Mouse (Mus musculus): ENCODE measurements at regions not wholly inside any gene's neighbourhood (a gene's known extent, or its start where the extent isn't known, plus 50 kb on each side); places are given as distances from the start of the nearest gene placed in this dataset.

- Histone ChIP-seq H3K27ac (ENCODE audit: low read depth, low read length) (no peak overlapping the region), H3K4me3 (ENCODE audit: low read depth, low read length) (no peak overlapping the region), H3K4me1 (replicated peaks; ENCODE audit: control insufficient read depth, insufficient read depth, low read length) (peaks cover 2% of the 10 kb centered on the region; the same call in 1 of the 2 replicates), H3K27me3 (ENCODE audit: control insufficient read depth, insufficient read depth, low read length) (no peaks in the 10 kb centered on the region), H3K9ac (ENCODE audit: low read length) (no peak overlapping the region), H3K9me3 (ENCODE audit: control insufficient read depth, low read length) (no peaks in the 10 kb centered on the region), H3K4me2 (ENCODE audit: low read depth, low read length, severe bottlenecking) (no peak overlapping the region), H3K36me3 (ENCODE audit: control insufficient read depth, insufficient read depth, low read length) (no peaks in the 10 kb centered on the region)
- DNase-seq (ENCODE audit: low spot score) (no peak), ATAC-seq (replicated peaks; ENCODE audit: low FRiP score) (no peak)
- 86% methylated on average over 6 of the region's 6 CpGs for WGBS
These were observed 103.3 kb upstream of the Ret start for GRCm38 (mm10) chr6:118300781-118301180.

- ATAC-seq (replicated peaks; ENCODE audit: low FRiP score), result no peak
- H3K9ac ChIP-seq (ENCODE audit: low read length), result no peak overlapping the region
- 92% methylated on average over 8 of the region's 8 CpGs for WGBS
- H3K4me2 ChIP-seq (ENCODE audit: low read depth, low read length, severe bottlenecking), result no peak overlapping the region
- no peaks in the 10 kb centered on the region for H3K9me3 ChIP-seq (ENCODE audit: control insufficient read depth, low read length)
- no peak for DNase-seq (ENCODE audit: low spot score)
- no peaks in the 10 kb centered on the region for H3K27me3 ChIP-seq (ENCODE audit: control insufficient read depth, insufficient read depth, low read length)
- H3K36me3 ChIP-seq (ENCODE audit: control insufficient read depth, insufficient read depth, low read length), result no peaks in the 10 kb centered on the region
- no peak overlapping the region for H3K27ac ChIP-seq (ENCODE audit: low read depth, low read length)
- H3K4me3 ChIP-seq (ENCODE audit: low read depth, low read length), result no peak overlapping the region
- no peaks in the 10 kb centered on the region for H3K4me1 ChIP-seq (replicated peaks; ENCODE audit: control insufficient read depth, insufficient read depth, low read length)
These were observed 100.1 kb upstream of the Ret start for GRCm38 (mm10) chr6:118297576-118297975.

GRCm38 (mm10) chr6:118293986-118294385 is 96.5 kb upstream of the Ret start:
- Histone ChIP-seq H3K36me3 (ENCODE audit: control insufficient read depth, insufficient read depth, low read length) (no peaks in the 10 kb centered on the region), H3K27ac (ENCODE audit: low read depth, low read length) (no peak overlapping the region), H3K4me1 (replicated peaks; ENCODE audit: control insufficient read depth, insufficient read depth, low read length) (no peaks in the 10 kb centered on the region), H3K9me3 (ENCODE audit: control insufficient read depth, low read length) (no peaks in the 10 kb centered on the region), H3K27me3 (ENCODE audit: control insufficient read depth, insufficient read depth, low read length) (no peaks in the 10 kb centered on the region), H3K4me2 (ENCODE audit: low read depth, low read length, severe bottlenecking) (no peak overlapping the region), H3K4me3 (ENCODE audit: low read depth, low read length) (no peak overlapping the region), H3K9ac (ENCODE audit: low read length) (no peak overlapping the region)
- DNase-seq (ENCODE audit: low spot score) (no peak), ATAC-seq (replicated peaks; ENCODE audit: low FRiP score) (no peak)
- 89% methylated on average over 2 of the region's 2 CpGs for WGBS

GRCm38 (mm10) chr6:118292928-118293327 is 95.4 kb upstream of the Ret start:
- H3K9ac ChIP-seq (ENCODE audit: low read length), result no peak overlapping the region
- H3K4me2 ChIP-seq (ENCODE audit: low read depth, low read length, severe bottlenecking), result no peak overlapping the region
- no peak for DNase-seq (ENCODE audit: low spot score)
- H3K27ac ChIP-seq (ENCODE audit: low read depth, low read length), result no peak overlapping the region
- 61% methylated on average over 2 of the region's 2 CpGs for WGBS
- H3K9me3 ChIP-seq (ENCODE audit: control insufficient read depth, low read length), result no peaks in the 10 kb centered on the region
- H3K27me3 ChIP-seq (ENCODE audit: control insufficient read depth, insufficient read depth, low read length), result no peaks in the 10 kb centered on the region
- no peak for ATAC-seq (replicated peaks; ENCODE audit: low FRiP score)
- no peaks in the 10 kb centered on the region for H3K36me3 ChIP-seq (ENCODE audit: control insufficient read depth, insufficient read depth, low read length)
- no peak overlapping the region for H3K4me3 ChIP-seq (ENCODE audit: low read depth, low read length)
- H3K4me1 ChIP-seq (replicated peaks; ENCODE audit: control insufficient read depth, insufficient read depth, low read length), result no peaks in the 10 kb centered on the region

- H3K36me3 ChIP-seq (ENCODE audit: control insufficient read depth, insufficient read depth, low read length), result no peaks in the 10 kb centered on the region
- H3K4me2 ChIP-seq (ENCODE audit: low read depth, low read length, severe bottlenecking), result no peak overlapping the region
- ATAC-seq (replicated peaks; ENCODE audit: low FRiP score) (no peak), DNase-seq (ENCODE audit: low spot score) (no peak)
- 69% methylated on average over 2 of the region's 2 CpGs for WGBS
- H3K9ac ChIP-seq (ENCODE audit: low read length), result no peak overlapping the region
- H3K4me3 ChIP-seq (ENCODE audit: low read depth, low read length), result no peak overlapping the region
- H3K4me1 ChIP-seq (replicated peaks; ENCODE audit: control insufficient read depth, insufficient read depth, low read length), result no peaks in the 10 kb centered on the region
- no peaks in the 10 kb centered on the region for H3K9me3 ChIP-seq (ENCODE audit: control insufficient read depth, low read length)
- no peaks in the 10 kb centered on the region for H3K27me3 ChIP-seq (ENCODE audit: control insufficient read depth, insufficient read depth, low read length)
- no peak overlapping the region for H3K27ac ChIP-seq (ENCODE audit: low read depth, low read length)
These were observed 94.8 kb upstream of the Ret start for GRCm38 (mm10) chr6:118292272-118292671.

- 85% methylated on average over 2 of the region's 2 CpGs for WGBS
- Histone ChIP-seq H3K9ac (ENCODE audit: low read length) (no peak overlapping the region), H3K4me3 (ENCODE audit: low read depth, low read length) (no peak overlapping the region), H3K27ac (ENCODE audit: low read depth, low read length) (no peak overlapping the region), H3K27me3 (ENCODE audit: control insufficient read depth, insufficient read depth, low read length) (no peaks in the 10 kb centered on the region), H3K36me3 (ENCODE audit: control insufficient read depth, insufficient read depth, low read length) (no peaks in the 10 kb centered on the region), H3K4me1 (replicated peaks; ENCODE audit: control insufficient read depth, insufficient read depth, low read length) (no peaks in the 10 kb centered on the region), H3K9me3 (ENCODE audit: control insufficient read depth, low read length) (no peaks in the 10 kb centered on the region), H3K4me2 (ENCODE audit: low read depth, low read length, severe bottlenecking) (no peak overlapping the region)
- no peak for DNase-seq (ENCODE audit: low spot score)
- ATAC-seq (replicated peaks; ENCODE audit: low FRiP score), result no peak
These were observed 93.9 kb upstream of the Ret start for GRCm38 (mm10) chr6:118291426-118291825.

- Histone ChIP-seq H3K4me2 (ENCODE audit: low read depth, low read length, severe bottlenecking) (no peak overlapping the region), H3K27ac (ENCODE audit: low read depth, low read length) (no peak overlapping the region), H3K4me3 (ENCODE audit: low read depth, low read length) (no peak overlapping the region), H3K4me1 (replicated peaks; ENCODE audit: control insufficient read depth, insufficient read depth, low read length) (no peaks in the 10 kb centered on the region), H3K27me3 (ENCODE audit: control insufficient read depth, insufficient read depth, low read length) (no peaks in the 10 kb centered on the region), H3K9ac (ENCODE audit: low read length) (no peak overlapping the region), H3K36me3 (ENCODE audit: control insufficient read depth, insufficient read depth, low read length) (no peaks in the 10 kb centered on the region), H3K9me3 (ENCODE audit: control insufficient read depth, low read length) (no peaks in the 10 kb centered on the region)
- 77% methylated on average over 7 of the region's 7 CpGs for WGBS
- no peak for ATAC-seq (replicated peaks; ENCODE audit: low FRiP score)
- no peak for DNase-seq (ENCODE audit: low spot score)
These were observed 87.7 kb upstream of the Ret start for GRCm38 (mm10) chr6:118285246-118285645.

- DNase-seq (ENCODE audit: low spot score), result no peak
- Histone ChIP-seq H3K9ac (ENCODE audit: low read length) (no peak overlapping the region), H3K36me3 (ENCODE audit: control insufficient read depth, insufficient read depth, low read length) (no peaks in the 10 kb centered on the region), H3K27ac (ENCODE audit: low read depth, low read length) (no peak overlapping the region), H3K4me2 (ENCODE audit: low read depth, low read length, severe bottlenecking) (no peak overlapping the region), H3K9me3 (ENCODE audit: control insufficient read depth, low read length) (no peaks in the 10 kb centered on the region), H3K4me3 (ENCODE audit: low read depth, low read length) (no peak overlapping the region), H3K4me1 (replicated peaks; ENCODE audit: control insufficient read depth, insufficient read depth, low read length) (no peaks in the 10 kb centered on the region), H3K27me3 (ENCODE audit: control insufficient read depth, insufficient read depth, low read length) (no peaks in the 10 kb centered on the region)
- no peak for ATAC-seq (replicated peaks; ENCODE audit: low FRiP score)
- 92% methylated on average over 13 of the region's 13 CpGs for WGBS
These were observed 86.5 kb upstream of the Ret start for GRCm38 (mm10) chr6:118283949-118284568.

- no peaks in the 10 kb centered on the region for H3K4me1 ChIP-seq (replicated peaks; ENCODE audit: control insufficient read depth, insufficient read depth, low read length)
- no peak overlapping the region for H3K9ac ChIP-seq (ENCODE audit: low read length)
- DNase-seq (ENCODE audit: low spot score) (peak; percentile 27), ATAC-seq (replicated peaks; ENCODE audit: low FRiP score) (no peak)
- no peaks in the 10 kb centered on the region for H3K36me3 ChIP-seq (ENCODE audit: control insufficient read depth, insufficient read depth, low read length)
- 11% methylated on average over 6 of the region's 6 CpGs for WGBS
- H3K9me3 ChIP-seq (ENCODE audit: control insufficient read depth, low read length), result no peaks in the 10 kb centered on the region
- H3K4me3 ChIP-seq (ENCODE audit: low read depth, low read length), result no peak overlapping the region
- H3K27ac ChIP-seq (ENCODE audit: low read depth, low read length), result no peak overlapping the region
- H3K27me3 ChIP-seq (ENCODE audit: control insufficient read depth, insufficient read depth, low read length), result no peaks in the 10 kb centered on the region
- H3K4me2 ChIP-seq (ENCODE audit: low read depth, low read length, severe bottlenecking), result no peak overlapping the region
These were observed 66.4 kb upstream of the Ret start for GRCm38 (mm10) chr6:118263951-118264350.

Data from forebrain, embryonic 11.5 days (tissue).